Mouse (Mus musculus): ENCODE results near the gene Sox4.

DNA sequence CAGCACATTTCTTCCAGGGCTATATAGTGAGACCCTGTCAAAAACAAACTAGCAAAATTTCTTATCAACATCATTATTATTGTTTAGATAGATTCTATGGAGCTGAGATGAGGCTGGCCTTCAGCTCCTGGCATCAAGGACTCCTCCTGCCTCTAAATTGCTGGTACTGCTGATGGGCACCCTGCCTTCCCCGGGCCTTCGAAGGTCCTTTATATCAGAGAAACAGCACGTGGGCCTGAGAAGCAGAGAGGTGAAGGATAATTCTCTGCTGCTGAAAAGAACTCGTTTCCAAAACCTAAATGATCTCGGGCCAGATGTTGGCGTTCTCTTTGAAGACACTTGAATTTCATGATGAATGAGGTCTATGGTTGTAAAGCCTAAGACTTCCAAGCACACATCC lies 39.9 kb downstream of the Sox4 start:
- TF ChIP-seq CTCF (IDR thresholded peaks at IDR 0.05; ENCODE audit: control insufficient read depth, insufficient read depth, insufficient read length) (no peak), USF1 (IDR thresholded peaks at IDR 0.05; ENCODE audit: low read depth) (no peak)

Measured in C2C12 (cell line).